8 mouse cellular contexts compared by ENCODE assay signal in the genomic region with DNA sequence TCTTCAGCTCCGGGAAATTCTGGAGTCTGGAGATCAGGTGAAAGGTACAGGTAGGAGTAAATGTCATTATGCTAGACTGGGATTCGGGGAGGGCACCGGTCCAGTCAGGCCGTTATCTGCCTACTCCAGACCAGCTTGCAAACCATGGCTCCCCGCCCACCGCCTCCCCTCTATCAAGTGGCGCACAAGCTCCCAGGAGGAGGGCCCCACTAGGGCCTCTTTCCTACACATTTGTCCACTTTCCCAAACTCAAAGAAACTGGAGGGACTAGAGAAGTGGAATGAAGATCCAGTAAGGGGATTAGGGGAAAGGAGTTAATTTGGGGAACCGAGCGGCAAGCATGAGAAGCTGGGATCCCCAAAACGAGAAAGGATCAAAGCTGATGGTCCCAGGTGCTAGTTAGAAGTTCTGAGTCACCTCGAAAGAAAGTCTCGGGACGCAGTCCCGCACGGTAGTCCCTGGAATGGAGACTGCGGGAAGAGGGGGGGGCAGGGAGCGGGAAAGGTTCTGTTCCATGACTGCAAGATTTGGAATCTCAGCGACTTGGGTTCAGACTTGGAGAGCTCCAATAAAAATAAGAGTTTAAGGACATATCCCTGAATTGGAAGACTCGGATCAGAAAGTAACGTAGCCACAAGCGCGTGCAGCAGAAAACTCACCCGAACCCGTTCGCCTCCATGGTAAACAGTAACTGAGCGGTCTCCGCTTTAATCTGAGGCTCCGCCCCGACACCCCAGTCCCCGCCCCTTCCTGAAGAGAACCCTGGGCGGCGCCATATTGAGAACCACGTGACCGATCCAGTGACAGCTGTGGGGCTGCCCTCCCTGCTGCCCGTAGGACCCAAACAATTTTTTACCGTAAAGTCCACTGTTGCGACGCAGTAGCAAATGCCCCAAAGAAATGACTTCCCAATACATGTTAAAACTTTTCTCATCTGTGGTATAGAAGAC. TPM values are rescaled to one million over a fixed set of nuclear protein-coding genes. Genes with fewer than 3 reads are reported as not detected.
DNase-seq lines count a peak whose midpoint lies in the region; ATAC-seq lines count a peak whose summit lies in the region.

A gene (minus strand): TSS at position 742 of the 950 bp plus-strand sequence.

- under 1% methylated on average over 38 of the region's 38 CpGs for WGBS in hindbrain, embryonic 11.5 days

- peak within 1 kb of the TSS; percentile 79 for H3K9ac ChIP-seq in hindbrain, embryonic 11.5 days (ENCODE audit: low read depth, low read length)

- no peaks in the 10 kb centered on the region for H3K9me3 ChIP-seq in hindbrain, embryonic 11.5 days (ENCODE audit: control insufficient read depth, low read length)

- no peaks in the 10 kb centered on the region for H3K36me3 ChIP-seq in hindbrain, embryonic 11.5 days (ENCODE audit: control insufficient read depth, insufficient read depth, low read length)

- H3K27me3 ChIP-seq in hindbrain, embryonic 11.5 days (ENCODE audit: control insufficient read depth, insufficient read depth, low read length), result no peaks in the 10 kb centered on the region

- peak; percentile 88 for ATAC-seq in hindbrain, embryonic 11.5 days (ENCODE audit: low FRiP score)

- peak within 1 kb of the TSS; percentile 97 for H3K4me2 ChIP-seq in hindbrain, embryonic 11.5 days (replicated peaks; ENCODE audit: low read depth, low read length)

- H3K4me3 ChIP-seq in hindbrain, embryonic 11.5 days (ENCODE audit: low read depth, low read length), result peak within 1 kb of the TSS; percentile 94

- H3K4me1 ChIP-seq in hindbrain, embryonic 11.5 days (replicated peaks; ENCODE audit: control insufficient read depth, insufficient read depth, low read length), result 0 out of 2 replicates have a peak, but pooled peaks cover 2% of the 10 kb centered on the region

- peak; percentile 90 for DNase-seq in MN1 (ENCODE audit: low spot score)
- DNase-seq in cerebellum, adult 9-10 months, result peak; percentile 97
- DNase-seq in frontal cortex, adult 2 months (ENCODE audit: extremely low spot score in 1 of 2, low spot score in 1 of 2), result peak; percentile 92 to 97
- peak; percentile 96 for DNase-seq in hindbrain, embryonic 11.5 days (ENCODE audit: low spot score)
- peak; percentile 89 to 94 for DNase-seq in layer of hippocampus, postnatal 10 days (ENCODE audit: low spot score in 2 of 2)
- peak; percentile 98 for DNase-seq in lung, postnatal 10 days
- DNase-seq in ovary, postnatal 36 days (ENCODE audit: low spot score), result peak; percentile 93
- peak; percentile 96 for DNase-seq in thymus, postnatal 25 days

- peak within 1 kb of the TSS; percentile 83 for H3K27ac ChIP-seq in hindbrain, embryonic 11.5 days (ENCODE audit: low read depth, low read length)

RNA-seq across cellular contexts. Expression of the gene that starts here (rescaled TPM):
- 71.0 and 74.3 TPM in 2 replicates for polyA plus RNA-seq in frontal cortex, adult 2 months (2012; rRNA removed)
- polyA plus RNA-seq in hindbrain, embryonic 11.5 days (2014; fragmentation: Nextera tagmentation; extraction: Ambion mirVana), result 97.3 and 110 TPM in 2 replicates
- total RNA-seq in layer of hippocampus, postnatal 10 days (2021), result 10 to 100 TPM; 42.4 to 45.4 TPM

Comparison
In these comparisons a context has a peak if more than half of its experiments do, and no peak if none do; other contexts are left out.
1. Peak in every context shown above with its lines: DNase-seq, ATAC-seq, H3K4me3 ChIP-seq and H3K27ac ChIP-seq.